Mouse (Mus musculus) stomach, postnatal 0 days (tissue): ENCODE measurements around the gene Gse1. TPM values are rescaled to one million over a fixed set of nuclear protein-coding genes. Genes with fewer than 3 reads are reported as not detected.

Experiments used
- ATAC-seq: fragments of 200-750 bp; cut with Nextera tagmentation; 2 replicates; pipeline ENCODE4 v1.8.0; 2017; ENCODE audit not compliant: low FRiP score, low TSS enrichment
- DNase-seq: peaks from one replicate; pipeline ENCODE4 v3.0.0-alpha.2; 2016; ENCODE audit warnings: low spot score
- H3K27ac ChIP-seq: fragments of 300-500 bp; sonication (generic); replicated peaks from 2 replicates; pipeline ENCODE4 v1.5.1; 2014; ENCODE audit warnings: mild to moderate bottlenecking, control low read depth
- H3K27me3 ChIP-seq: fragments of 300-500 bp; sonication (generic); 2 replicates; pipeline ENCODE4 v1.6.1; 2014; ENCODE audit warnings: low read length; ENCODE audit not compliant: control insufficient read depth, insufficient read depth
- H3K36me3 ChIP-seq: fragments of 300-500 bp; sonication (generic); 2 replicates; pipeline ENCODE4 v1.6.1; 2014; ENCODE audit warnings: low read length, mixed read lengths; ENCODE audit not compliant: control insufficient read depth, insufficient read depth
- H3K4me1 ChIP-seq: fragments of 300-500 bp; sonication (generic); replicated peaks from 2 replicates; pipeline ENCODE4 v1.6.1; 2014; ENCODE audit warnings: antibody characterized with exemption; ENCODE audit not compliant: control insufficient read depth, insufficient read depth
- H3K4me2 ChIP-seq: fragments of 300-500 bp; sonication (generic); replicated peaks from 2 replicates; pipeline ENCODE4 v1.6.1; 2014; ENCODE audit warnings: low read depth, mild to moderate bottlenecking, control low read depth, moderate library complexity
- H3K4me3 ChIP-seq: fragments of 300-500 bp; sonication (generic); 2 replicates; pipeline ENCODE4 v1.5.1; 2014; ENCODE audit warnings: low read depth, low read length, control low read depth
- H3K9ac ChIP-seq: fragments of 300-500 bp; sonication (generic); 2 replicates; pipeline ENCODE4 v1.6.1; 2014; ENCODE audit warnings: mild to moderate bottlenecking, low read length, control low read depth, mixed read lengths
- H3K9me3 ChIP-seq: fragments of 300-500 bp; sonication (generic); 2 replicates; pipeline ENCODE4 v1.6.1; 2016; ENCODE audit warnings: low read length; ENCODE audit not compliant: control insufficient read depth
- CTCF ChIP-seq: IDR thresholded peaks from 2 replicates; pipeline ENCODE4 v1.5.1; 2016; ENCODE audit warnings: antibody characterized with exemption, low read depth, mild to moderate bottlenecking, moderate library complexity
- EP300 ChIP-seq: optimal IDR thresholded peaks from 2 replicates; pipeline ENCODE3; 2016; ENCODE audit warnings: antibody characterized with exemption
- WGBS: fragments of 180-500 bp; shearing (Covaris S2); extraction: QIAGEN DNeasy Blood & Tissue Kit; methylation state at CpG from one replicate; pipeline ENCODE4 v1.1.7; 2014; 5-methylcytosine and 5-hydroxymethylcytosine counted together
- polyA plus RNA-seq: library from polyadenylated mRNA; unstranded; fragments of >200 nt; fragmentation: Nextera tagmentation; extraction: Ambion mirVana; gene quantifications from 2 replicates; pipeline ENCODE4 v1.2.1, GENCODE M21; 2015

The Gse1 gene
- polyA plus RNA-seq, 1 experiment from 2014 or later: 6.4 TPM

- 91% methylated on average over 7 of the region's 7 CpGs for WGBS
- Histone ChIP-seq H3K27ac (no peak overlapping the region), H3K27me3 (no peaks in the 10 kb centered on the region), H3K4me1 (0 out of 2 replicates have a peak, but pooled peaks cover 2% of the 10 kb centered on the region), H3K9me3 (no peaks in the 10 kb centered on the region), H3K9ac (no peak overlapping the region), H3K36me3 (no peaks in the 10 kb centered on the region), H3K4me3 (no peak overlapping the region), H3K4me2 (no peak overlapping the region)
- ATAC-seq (no peak), DNase-seq (no peak)
- TF ChIP-seq CTCF (no peak), EP300 (no peak)
These were observed 162.3 kb downstream of the Gse1 start for GRCm38 (mm10) chr8:120390598-120390997.

GRCm38 (mm10) chr8:120391856-120392255 lies 163.6 kb downstream of the Gse1 start:
- no peak overlapping the region for H3K4me2 ChIP-seq
- no peak overlapping the region for H3K4me3 ChIP-seq
- ATAC-seq: no peak
- 55% methylated on average over 21 of the region's 21 CpGs for WGBS
- no peak overlapping the region for H3K27ac ChIP-seq
- no peak for DNase-seq
- 0 out of 2 replicates have a peak, but pooled peaks cover 2% of the 10 kb centered on the region for H3K4me1 ChIP-seq
- no peaks in the 10 kb centered on the region for H3K27me3 ChIP-seq
- H3K36me3 ChIP-seq: no peaks in the 10 kb centered on the region
- H3K9me3 ChIP-seq: no peaks in the 10 kb centered on the region
- TF ChIP-seq CTCF (no peak), EP300 (no peak)
- no peak overlapping the region for H3K9ac ChIP-seq

GRCm38 (mm10) chr8:120393085-120393484 lies 164.8 kb downstream of the Gse1 start:
- ATAC-seq (peak; percentile 51; the same call in 1 of the 2 replicates), DNase-seq (no peak)
- H3K4me1 ChIP-seq: 0 out of 2 replicates have a peak, but pooled peaks cover 2% of the 10 kb centered on the region
- no peak overlapping the region for H3K4me2 ChIP-seq
- no peaks in the 10 kb centered on the region for H3K27me3 ChIP-seq
- no peak overlapping the region for H3K9ac ChIP-seq
- TF ChIP-seq CTCF (no peak), EP300 (no peak)
- 79% methylated on average over 11 of the region's 11 CpGs for WGBS
- H3K9me3 ChIP-seq: no peaks in the 10 kb centered on the region
- no peaks in the 10 kb centered on the region for H3K36me3 ChIP-seq
- no peak overlapping the region for H3K27ac ChIP-seq
- no peak overlapping the region for H3K4me3 ChIP-seq

GRCm38 (mm10) chr8:120393871-120394275 lies 165.6 kb downstream of the Gse1 start:
- Histone ChIP-seq H3K27ac (no peak overlapping the region), H3K27me3 (no peaks in the 10 kb centered on the region)

GRCm38 (mm10) chr8:120395892-120396291 lies 167.6 kb downstream of the Gse1 start:
- H3K27me3 ChIP-seq: no peaks in the 10 kb centered on the region
- ATAC-seq: no peak
- H3K36me3 ChIP-seq: no peaks in the 10 kb centered on the region
- WGBS: 94% methylated on average over 3 of the region's 3 CpGs
- H3K9ac ChIP-seq: no peak overlapping the region
- 0 out of 2 replicates have a peak, but pooled peaks cover 4% of the 10 kb centered on the region for H3K4me1 ChIP-seq
- H3K27ac ChIP-seq: no peak overlapping the region
- no peak overlapping the region for H3K4me2 ChIP-seq
- no peaks in the 10 kb centered on the region for H3K9me3 ChIP-seq
- peak; percentile 35 for TF ChIP-seq CTCF
- TF ChIP-seq EP300: no peak
- DNase-seq: no peak
- H3K4me3 ChIP-seq: no peak overlapping the region

More at GRCm38 (mm10) chr8:120393871-120394275, 165.6 kb downstream of the Gse1 start:
- ATAC-seq: no peak
- H3K4me2 ChIP-seq: no peak overlapping the region
- 75% methylated on average over 9 of the region's 9 CpGs for WGBS
- no peak overlapping the region for H3K4me3 ChIP-seq
- no peak for TF ChIP-seq EP300
- TF ChIP-seq CTCF: no peak
- no peak for DNase-seq
- 0 out of 2 replicates have a peak, but pooled peaks cover 2% of the 10 kb centered on the region for H3K4me1 ChIP-seq
- H3K9me3 ChIP-seq: no peaks in the 10 kb centered on the region
- no peak overlapping the region for H3K9ac ChIP-seq
- H3K36me3 ChIP-seq: no peaks in the 10 kb centered on the region

- DNase-seq (no peak), ATAC-seq (no peak)
- Histone ChIP-seq H3K9me3 (no peaks in the 10 kb centered on the region), H3K4me3 (no peak overlapping the region), H3K27ac (no peak overlapping the region), H3K4me1 (0 out of 2 replicates have a peak, but pooled peaks cover 3% of the 10 kb centered on the region), H3K36me3 (no peaks in the 10 kb centered on the region), H3K4me2 (no peak overlapping the region), H3K27me3 (no peaks in the 10 kb centered on the region), H3K9ac (no peak overlapping the region)
- no peak for TF ChIP-seq EP300
- WGBS: 60% methylated on average over 3 of the region's 3 CpGs
These were observed 168.5 kb downstream of the Gse1 start for GRCm38 (mm10) chr8:120396756-120397155.
